Mouse (Mus musculus): ENCODE measurements around the gene Trim14. TPM values are rescaled to one million over a fixed set of nuclear protein-coding genes. Genes with fewer than 3 reads are reported as not detected.

Trim14 gene
- polyA plus RNA-seq, 1 experiment from 2014 or later = 0.93 TPM

GRCm38 (mm10) chr4:46558672-46559667 is 23.0 kb upstream of the Trim14 start:
- no peaks in the 10 kb centered on the region for H3K36me3 ChIP-seq
- no peak for ATAC-seq (ENCODE audit: low FRiP score)
- no peaks in the 10 kb centered on the region for H3K9me3 ChIP-seq
- no peak overlapping the region for H3K4me2 ChIP-seq
- H3K27ac ChIP-seq = no peak overlapping the region
- no peak overlapping the region for H3K9ac ChIP-seq
- 0 out of 2 replicates have a peak, but pooled peaks cover 3% of the 10 kb centered on the region for H3K27me3 ChIP-seq
- H3K4me3 ChIP-seq = no peak overlapping the region
- 83% methylated on average over 22 of the region's 22 CpGs for WGBS
- no peaks in the 10 kb centered on the region for H3K4me1 ChIP-seq (replicated peaks)

DNA sequence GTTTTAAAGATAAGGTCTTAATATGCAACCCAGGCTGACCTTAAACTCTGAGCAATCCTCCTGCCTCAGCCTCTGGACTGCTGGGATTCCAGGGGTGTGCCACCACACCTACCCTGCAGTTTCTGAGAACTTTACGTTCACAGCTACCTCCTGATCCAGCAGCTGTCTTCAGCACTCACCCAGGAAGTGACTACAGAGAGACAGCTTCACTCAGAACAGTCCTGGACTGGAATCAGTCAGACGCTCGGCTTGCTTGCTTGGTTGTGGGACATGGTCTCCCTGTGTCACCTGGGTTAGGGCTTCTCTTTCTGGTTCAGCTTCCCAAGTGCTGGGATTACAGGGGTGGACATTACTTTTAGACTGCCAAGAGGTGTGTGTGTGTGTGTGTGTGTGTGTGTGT is 21.0 kb upstream of the Trim14 start:
- H3K27me3 ChIP-seq = 0 out of 2 replicates have a peak, but pooled peaks cover 3% of the 10 kb centered on the region
- H3K4me2 ChIP-seq = no peak overlapping the region
- ATAC-seq (ENCODE audit: low FRiP score) = no peak
- no peaks in the 10 kb centered on the region for H3K9me3 ChIP-seq
- H3K9ac ChIP-seq = no peak overlapping the region
- no peaks in the 10 kb centered on the region for H3K36me3 ChIP-seq
- 86% methylated on average over 3 of the region's 3 CpGs for WGBS
- no peak overlapping the region for H3K4me3 ChIP-seq
- no peaks in the 10 kb centered on the region for H3K4me1 ChIP-seq (replicated peaks)
- H3K27ac ChIP-seq = no peak overlapping the region

- Histone ChIP-seq H3K9ac (no peak overlapping the region), H3K36me3 (no peaks in the 10 kb centered on the region), H3K4me1 (replicated peaks) (no peaks in the 10 kb centered on the region), H3K4me3 (no peak overlapping the region), H3K27me3 (0 out of 2 replicates have a peak, but pooled peaks cover 3% of the 10 kb centered on the region), H3K4me2 (no peak overlapping the region), H3K9me3 (no peaks in the 10 kb centered on the region), H3K27ac (no peak overlapping the region)
- WGBS = 84% methylated on average over 9 of the region's 9 CpGs
- no peak for ATAC-seq (ENCODE audit: low FRiP score)
These were observed 19.8 kb upstream of the Trim14 start for GRCm38 (mm10) chr4:46555762-46556161.

DNA sequence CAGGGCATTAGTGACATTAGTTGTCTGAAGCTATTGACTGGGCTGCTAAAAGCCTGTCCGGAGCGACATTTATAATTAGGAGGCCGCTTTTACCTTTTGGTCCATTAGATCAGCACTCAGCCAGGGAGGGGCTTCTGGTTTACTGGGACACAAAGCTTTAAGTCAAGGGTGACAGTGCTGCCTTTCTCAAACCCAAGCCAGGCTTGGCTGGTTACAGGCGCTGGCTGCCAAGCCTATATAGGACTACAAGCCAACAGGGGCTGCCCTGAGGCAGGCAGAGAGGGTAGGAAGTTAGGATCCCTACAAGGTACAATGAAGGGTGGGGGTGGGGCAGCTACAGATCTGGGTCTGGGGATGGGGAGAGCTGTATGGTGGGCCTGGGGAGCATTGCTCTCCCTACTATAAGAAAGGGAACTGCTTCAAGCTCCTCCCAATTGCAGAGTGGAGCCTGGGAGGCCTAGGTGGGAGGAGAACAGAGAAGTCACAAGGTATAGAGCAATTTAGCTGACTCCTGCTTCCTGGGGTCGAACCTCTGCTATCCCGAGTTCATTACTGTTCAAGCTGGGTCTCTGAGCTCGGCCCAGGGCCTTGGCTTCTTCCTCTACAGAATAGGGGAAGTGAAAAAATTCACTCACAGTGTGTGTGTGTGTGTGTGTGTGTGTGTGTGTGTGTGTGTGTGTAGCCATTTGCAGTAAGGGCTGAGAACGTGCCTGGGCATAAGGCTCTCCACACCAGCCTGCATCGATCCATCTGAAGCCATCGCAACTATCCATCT is 18.5 kb upstream of the Trim14 start:
- H3K9ac ChIP-seq = no peak overlapping the region
- H3K4me2 ChIP-seq = no peak overlapping the region
- no peak overlapping the region for H3K4me3 ChIP-seq
- no peak overlapping the region for H3K27ac ChIP-seq
- no peaks in the 10 kb centered on the region for H3K4me1 ChIP-seq (replicated peaks)
- 79% methylated on average over 10 of the region's 10 CpGs for WGBS
- H3K36me3 ChIP-seq = no peaks in the 10 kb centered on the region
- no peak for ATAC-seq (ENCODE audit: low FRiP score)
- no peaks in the 10 kb centered on the region for H3K9me3 ChIP-seq
- H3K27me3 ChIP-seq = 0 out of 2 replicates have a peak, but pooled peaks cover 3% of the 10 kb centered on the region

DNA sequence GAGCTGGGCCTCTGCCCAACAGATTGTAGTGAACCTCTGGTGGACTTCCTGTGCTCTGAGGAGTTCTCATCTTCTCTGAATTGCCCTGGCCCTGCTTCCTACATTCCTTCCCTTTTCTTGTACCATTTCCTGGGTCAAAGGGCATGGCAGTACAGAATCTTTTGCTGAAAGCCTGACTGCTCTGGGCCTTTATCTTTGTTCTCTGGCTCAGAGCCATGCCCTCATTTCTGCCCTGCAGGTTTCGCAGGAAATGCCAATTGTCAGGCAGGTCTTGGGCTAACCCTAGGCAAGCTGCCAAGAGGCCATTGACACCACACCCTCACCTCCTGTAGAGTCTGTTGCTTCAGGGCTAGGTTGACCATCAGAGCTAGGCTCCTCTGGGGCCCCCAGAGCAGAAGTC is 17.9 kb upstream of the Trim14 start:
- no peaks in the 10 kb centered on the region for H3K4me1 ChIP-seq (replicated peaks)
- H3K36me3 ChIP-seq = no peaks in the 10 kb centered on the region
- H3K9me3 ChIP-seq = no peaks in the 10 kb centered on the region
- no peak overlapping the region for H3K9ac ChIP-seq
- 60% methylated on average over 1 of the region's 1 CpGs for WGBS
- no peak overlapping the region for H3K27ac ChIP-seq
- no peak overlapping the region for H3K4me2 ChIP-seq
- H3K4me3 ChIP-seq = no peak overlapping the region
- no peak for ATAC-seq (ENCODE audit: low FRiP score)
- 0 out of 2 replicates have a peak, but pooled peaks cover 3% of the 10 kb centered on the region for H3K27me3 ChIP-seq

GRCm38 (mm10) chr4:46550406-46550805 is 14.5 kb upstream of the Trim14 start:
- no peak overlapping the region for H3K9ac ChIP-seq
- no peaks in the 10 kb centered on the region for H3K9me3 ChIP-seq
- no peaks in the 10 kb centered on the region for H3K36me3 ChIP-seq
- 64% methylated on average over 8 of the region's 8 CpGs for WGBS
- H3K27me3 ChIP-seq = peaks cover 2% of the 10 kb centered on the region; the same call in 1 of the 2 replicates
- no peak overlapping the region for H3K27ac ChIP-seq
- H3K4me3 ChIP-seq = no peak overlapping the region
- no peak overlapping the region for H3K4me2 ChIP-seq
- no peak for ATAC-seq (ENCODE audit: low FRiP score)
- H3K4me1 ChIP-seq (replicated peaks) = 0 out of 2 replicates have a peak, but pooled peaks cover 3% of the 10 kb centered on the region

GRCm38 (mm10) chr4:46549979-46550378 is 14.0 kb upstream of the Trim14 start:
- Histone ChIP-seq H3K27me3 (peaks cover 4% of the 10 kb centered on the region; the same call in 1 of the 2 replicates), H3K4me3 (no peak overlapping the region), H3K4me2 (no peak overlapping the region), H3K27ac (no peak overlapping the region), H3K9me3 (no peaks in the 10 kb centered on the region), H3K9ac (no peak overlapping the region), H3K4me1 (replicated peaks) (0 out of 2 replicates have a peak, but pooled peaks cover 3% of the 10 kb centered on the region), H3K36me3 (no peaks in the 10 kb centered on the region)
- ATAC-seq (ENCODE audit: low FRiP score) = no peak
- WGBS = 75% methylated on average over 9 of the region's 10 CpGs

DNA sequence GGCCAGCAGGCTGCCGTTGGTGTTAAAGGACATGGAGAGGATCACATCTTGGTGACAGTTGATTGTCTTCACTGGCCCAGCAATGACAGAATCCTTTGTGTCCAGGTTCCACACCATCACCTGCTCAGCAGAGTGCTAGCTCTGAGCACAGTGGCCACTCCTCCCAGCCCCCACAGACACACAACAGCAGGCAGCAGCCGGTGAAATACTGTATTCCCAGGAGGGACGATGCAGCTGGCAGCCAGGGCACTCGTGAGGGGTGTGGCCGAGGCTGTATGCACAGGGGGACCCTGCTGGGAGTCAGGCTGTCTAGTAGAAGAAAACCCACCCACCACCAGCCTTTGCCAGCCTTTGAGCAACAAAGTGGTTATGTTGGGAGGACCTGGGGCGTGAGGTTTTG is 10.8 kb upstream of the Trim14 start:
- Histone ChIP-seq H3K36me3 (no peaks in the 10 kb centered on the region; the same call in 1 of the 2 replicates), H3K27ac (0 out of 2 replicates have a peak overlapping the region, but pooled peaks have one; percentile 5), H3K4me3 (no peak overlapping the region), H3K27me3 (peaks cover 4% of the 10 kb centered on the region; the same call in 1 of the 2 replicates), H3K9ac (no peak overlapping the region), H3K9me3 (no peaks in the 10 kb centered on the region), H3K4me1 (replicated peaks) (0 out of 2 replicates have a peak, but pooled peaks cover 3% of the 10 kb centered on the region), H3K4me2 (no peak overlapping the region)
- 29% methylated on average over 6 of the region's 6 CpGs for WGBS
- peak; percentile 33; the same call in 1 of the 2 replicates for ATAC-seq (ENCODE audit: low FRiP score)

GRCm38 (mm10) chr4:46545498-46545897 is 9.6 kb upstream of the Trim14 start:
- Histone ChIP-seq H3K36me3 (peaks cover 3% of the 10 kb centered on the region), H3K27ac (no peak overlapping the region), H3K4me2 (no peak overlapping the region), H3K9me3 (no peaks in the 10 kb centered on the region), H3K4me3 (no peak overlapping the region), H3K27me3 (peaks cover 7% of the 10 kb centered on the region), H3K9ac (no peak overlapping the region), H3K4me1 (replicated peaks) (0 out of 2 replicates have a peak, but pooled peaks cover 3% of the 10 kb centered on the region)
- no peak for ATAC-seq (ENCODE audit: low FRiP score)
- 22% methylated on average over 9 of the region's 9 CpGs for WGBS

DNA sequence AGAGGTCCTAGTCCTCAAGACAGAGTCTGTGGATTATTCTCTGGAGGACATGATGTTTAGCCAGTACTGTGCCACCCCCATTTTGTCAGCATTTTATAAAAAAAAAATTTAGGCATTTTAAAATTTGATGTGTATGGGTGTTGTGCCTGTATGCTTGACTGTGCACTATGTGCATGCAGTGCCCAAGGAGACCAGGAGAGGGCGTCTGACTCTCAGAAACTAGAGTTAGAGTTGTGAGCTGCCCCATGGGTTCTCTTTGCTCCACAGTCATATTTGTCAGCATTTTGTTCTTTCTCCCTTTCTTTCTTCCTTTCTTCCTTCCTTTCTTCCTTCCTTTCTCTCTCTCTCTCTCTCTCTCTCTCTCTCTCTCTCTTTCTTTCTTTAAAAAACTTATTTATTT is 8.4 kb upstream of the Trim14 start:
- H3K9me3 ChIP-seq = no peaks in the 10 kb centered on the region
- WGBS = 52% methylated on average over 1 of the region's 1 CpGs
- peaks cover 15% of the 10 kb centered on the region for H3K27me3 ChIP-seq
- ATAC-seq (ENCODE audit: low FRiP score) = no peak
- no peak overlapping the region for H3K4me3 ChIP-seq
- H3K4me2 ChIP-seq = no peak overlapping the region
- no peak overlapping the region for H3K9ac ChIP-seq
- peaks cover 8% of the 10 kb centered on the region for H3K36me3 ChIP-seq
- H3K4me1 ChIP-seq (replicated peaks) = 0 out of 2 replicates have a peak, but pooled peaks cover 3% of the 10 kb centered on the region
- H3K27ac ChIP-seq = no peak overlapping the region

- Histone ChIP-seq H3K27me3 (peaks cover 23% of the 10 kb centered on the region), H3K4me1 (replicated peaks) (0 out of 2 replicates have a peak, but pooled peaks cover 3% of the 10 kb centered on the region), H3K27ac (no peak overlapping the region), H3K36me3 (peaks cover 8% of the 10 kb centered on the region), H3K9me3 (no peaks in the 10 kb centered on the region), H3K4me2 (no peak overlapping the region), H3K9ac (no peak overlapping the region), H3K4me3 (no peak overlapping the region)
- ATAC-seq (ENCODE audit: low FRiP score) = no peak
- WGBS = 88% methylated on average over 13 of the region's 13 CpGs
These were observed 7.6 kb upstream of the Trim14 start for GRCm38 (mm10) chr4:46543366-46544050.

Data from hindbrain, embryonic 13.5 days (tissue).